Mouse (Mus musculus): ENCODE measurements around the gene Psd.

Gene Psd

DNA sequence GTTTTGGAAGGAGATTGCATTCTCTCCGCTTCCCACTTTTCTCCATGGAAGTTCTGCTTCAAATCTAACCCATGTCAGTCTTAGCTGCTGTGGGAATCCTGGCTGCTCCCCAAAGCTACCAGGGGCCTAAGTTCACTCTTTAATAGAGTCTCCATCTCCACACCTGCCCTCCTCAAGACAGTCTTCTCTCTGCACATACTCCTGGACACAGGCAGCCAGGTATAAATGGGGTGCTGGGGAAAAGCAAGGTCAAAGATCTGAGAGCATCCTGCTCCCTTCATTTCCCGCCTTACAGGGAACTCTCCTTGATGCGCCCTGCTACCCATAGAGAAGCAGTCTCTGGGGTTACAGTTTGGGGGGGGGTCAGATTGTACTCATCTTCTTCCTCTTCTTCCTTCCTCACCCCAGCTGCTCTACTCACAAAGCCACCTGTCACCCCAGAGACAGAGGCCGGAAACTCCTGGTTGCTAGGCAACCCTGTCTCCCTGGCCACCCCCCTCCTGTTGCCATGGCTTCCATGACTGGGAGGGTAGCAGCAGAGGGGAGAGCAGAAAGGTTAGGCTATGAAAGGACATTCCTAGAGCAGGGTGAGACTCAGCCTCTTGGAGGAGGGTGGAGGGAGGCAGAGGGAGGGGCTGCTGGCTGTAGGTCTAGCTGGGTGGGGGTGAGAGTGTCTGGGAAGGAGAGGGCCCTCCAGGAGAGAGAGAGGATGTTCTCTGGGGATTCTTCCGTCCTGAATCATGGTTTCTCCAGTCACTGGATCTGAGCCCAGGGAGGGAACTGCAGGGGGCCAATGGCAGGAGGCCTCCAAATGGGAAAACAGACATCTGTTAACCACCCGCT lies 5.6 kb downstream of the Psd start:
- DNase-seq (ENCODE audit: low spot score in 2 of 2), result peak in 1 of 2 experiments; percentile 4

GRCm38 (mm10) chr19:46320076-46320785 lies 6.7 kb downstream of the Psd start:
- DNase-seq (ENCODE audit: low spot score in 2 of 2), result peak in 1 of 2 experiments; percentile 5

GRCm38 (mm10) chr19:46318586-46319378 lies 8.2 kb downstream of the Psd start:
- DNase-seq (ENCODE audit: low spot score in 2 of 2), result peak; percentile 85 to 88

GRCm38 (mm10) chr19:46318031-46318471 lies 8.9 kb downstream of the Psd start:
- peak; percentile 45 for DNase-seq (ENCODE audit: low spot score in 2 of 2)

GRCm38 (mm10) chr19:46317546-46317885 lies 9.4 kb downstream of the Psd start:
- peak; percentile 21 to 22 for DNase-seq (ENCODE audit: low spot score in 2 of 2)

GRCm38 (mm10) chr19:46316846-46317545 lies 10.0 kb downstream of the Psd start:
- peak; percentile 64 to 65 for DNase-seq (ENCODE audit: low spot score in 2 of 2)

DNA sequence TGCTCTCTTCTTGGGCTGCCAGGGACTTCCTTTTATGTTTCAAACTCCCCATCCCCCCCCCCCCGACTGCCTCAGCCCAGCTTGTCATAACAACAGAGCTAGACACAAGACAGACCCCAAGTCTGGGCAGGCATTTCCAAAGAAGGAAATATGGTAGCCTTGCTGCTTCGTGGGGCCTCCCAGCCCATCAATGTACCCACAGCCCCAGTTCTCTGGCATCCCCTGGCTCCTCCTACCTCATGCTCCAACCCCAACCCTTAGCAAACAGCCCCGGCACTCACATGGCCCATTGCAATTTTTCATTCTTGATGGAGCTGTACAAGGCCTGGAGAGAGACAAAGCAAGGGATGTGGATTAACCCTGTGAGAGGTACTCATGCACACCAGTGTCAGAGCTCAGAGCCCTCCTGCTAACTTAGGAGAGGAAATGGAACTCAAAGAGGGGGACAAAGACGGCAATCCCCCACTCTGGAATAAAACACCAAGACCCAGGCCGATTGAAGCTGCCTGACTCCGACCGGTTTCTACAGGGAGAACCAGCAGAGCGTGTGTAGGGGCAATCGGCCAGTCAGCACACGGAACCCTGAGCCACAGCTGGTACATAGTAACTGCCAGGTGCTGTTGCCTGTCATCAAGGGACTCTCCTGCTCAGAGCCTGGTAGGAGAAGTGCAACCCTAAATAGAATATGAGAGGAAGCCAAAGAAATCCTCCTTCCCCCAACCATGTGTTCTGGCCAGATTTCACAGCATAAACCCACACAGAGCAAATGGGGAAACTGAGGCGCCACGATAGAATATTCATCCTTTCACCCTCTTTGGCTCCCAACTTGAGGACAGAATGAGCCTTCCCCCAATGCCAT lies 11.0 kb downstream of the Psd start:
- DNase-seq (ENCODE audit: low spot score in 2 of 2), result peak; percentile 6 to 8

DNA sequence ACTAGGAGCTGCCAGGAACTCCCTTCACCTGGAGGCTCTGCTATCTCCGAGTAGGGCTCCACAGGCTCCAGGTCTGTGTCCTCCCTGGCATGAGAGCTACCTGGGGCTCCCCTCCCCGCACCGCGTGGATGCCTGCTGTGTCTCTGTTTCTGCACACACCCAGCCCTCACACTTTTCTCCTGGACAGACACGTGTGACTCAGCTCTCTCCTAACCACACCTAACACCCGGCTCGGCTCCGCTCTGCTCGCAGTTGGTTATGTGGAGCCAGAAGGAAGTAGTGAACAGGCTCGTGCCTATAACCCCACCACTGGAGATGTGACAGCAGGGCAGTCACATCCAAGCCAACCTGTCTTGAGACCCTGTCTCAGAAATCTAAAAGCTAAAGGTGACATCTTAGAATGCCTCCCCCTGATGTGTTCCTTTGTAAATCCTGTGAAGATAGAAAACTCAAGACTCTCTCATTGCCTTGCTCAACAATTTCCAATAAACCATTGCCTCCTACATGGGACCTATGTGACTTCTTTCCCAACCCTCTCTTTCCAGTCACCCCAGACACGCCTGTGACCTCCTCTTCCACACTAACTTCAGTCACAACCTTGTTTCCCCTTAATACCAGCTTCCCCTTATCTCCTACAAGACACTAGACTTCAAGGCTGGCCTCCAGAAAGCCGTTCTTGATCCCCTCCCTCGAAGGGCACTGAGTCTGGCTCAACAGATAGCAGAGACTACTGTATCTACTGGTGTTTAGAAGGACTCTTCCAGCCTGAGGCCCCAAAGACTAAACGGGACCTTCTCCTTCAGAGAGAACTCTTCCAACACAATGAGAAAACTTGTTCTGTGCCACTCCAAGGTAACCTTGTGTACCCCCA lies 11.8 kb downstream of the Psd start:
- DNase-seq (ENCODE audit: low spot score in 2 of 2), result peak in 1 of 2 experiments; percentile 4

GRCm38 (mm10) chr19:46314151-46314601 lies 12.8 kb downstream of the Psd start:
- peak; percentile 7 to 17 for DNase-seq (ENCODE audit: low spot score in 2 of 2)

GRCm38 (mm10) chr19:46313591-46313990 lies 13.4 kb downstream of the Psd start:
- DNase-seq (ENCODE audit: low spot score in 2 of 2), result no peak

DNA sequence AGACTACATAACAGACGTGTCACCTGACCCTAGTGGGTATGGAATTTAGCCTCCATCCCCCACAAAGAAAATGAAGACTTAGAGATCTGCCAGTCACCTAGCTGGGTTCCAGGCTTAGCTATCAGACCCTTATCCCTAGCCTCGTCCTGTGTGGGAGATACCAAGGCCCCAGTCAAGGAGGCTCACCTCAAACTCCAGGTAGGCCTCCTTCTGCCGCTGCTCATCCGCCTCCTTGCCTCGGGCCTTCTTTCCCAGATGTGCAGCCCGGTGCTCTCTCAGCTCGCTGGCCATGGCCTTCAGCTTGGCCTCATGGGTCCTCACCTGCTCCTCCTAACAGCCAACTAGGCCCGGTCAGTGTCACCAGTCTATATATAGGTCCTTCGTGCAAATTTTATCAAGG lies 13.8 kb downstream of the Psd start:
- no peak for DNase-seq (ENCODE audit: low spot score in 2 of 2)

- DNase-seq (ENCODE audit: low spot score in 2 of 2), result no peak
These were observed 14.4 kb downstream of the Psd start for GRCm38 (mm10) chr19:46312566-46312965.

- DNase-seq (ENCODE audit: low spot score in 2 of 2), result no peak
These were observed 15.6 kb downstream of the Psd start for GRCm38 (mm10) chr19:46311341-46311740.

DNA sequence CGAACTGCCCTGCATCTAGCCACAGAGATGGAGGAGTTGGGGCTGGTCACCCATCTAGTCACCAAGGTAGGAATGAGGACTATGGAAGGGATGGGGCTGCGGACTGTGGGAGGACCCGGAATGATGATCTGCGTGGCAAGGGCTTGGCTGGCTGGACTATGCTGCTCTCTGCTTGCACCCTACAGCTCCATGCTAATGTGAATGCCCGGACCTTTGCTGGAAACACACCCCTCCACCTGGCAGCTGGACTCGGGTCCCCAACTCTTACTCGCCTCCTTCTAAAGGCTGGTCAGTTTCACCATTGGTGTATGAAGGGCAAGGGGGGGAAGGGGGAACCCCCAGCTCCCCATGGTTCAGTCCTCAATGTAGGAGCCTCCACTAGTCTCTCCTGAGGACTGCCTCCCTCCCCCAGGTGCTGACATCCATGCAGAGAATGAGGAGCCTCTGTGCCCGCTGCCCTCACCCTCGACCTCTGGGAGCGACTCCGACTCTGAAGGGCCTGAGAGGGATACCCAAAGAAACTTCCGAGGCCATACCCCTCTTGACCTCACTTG lies 16.6 kb downstream of the Psd start:
- DNase-seq (ENCODE audit: low spot score in 2 of 2), result no peak

DNA sequence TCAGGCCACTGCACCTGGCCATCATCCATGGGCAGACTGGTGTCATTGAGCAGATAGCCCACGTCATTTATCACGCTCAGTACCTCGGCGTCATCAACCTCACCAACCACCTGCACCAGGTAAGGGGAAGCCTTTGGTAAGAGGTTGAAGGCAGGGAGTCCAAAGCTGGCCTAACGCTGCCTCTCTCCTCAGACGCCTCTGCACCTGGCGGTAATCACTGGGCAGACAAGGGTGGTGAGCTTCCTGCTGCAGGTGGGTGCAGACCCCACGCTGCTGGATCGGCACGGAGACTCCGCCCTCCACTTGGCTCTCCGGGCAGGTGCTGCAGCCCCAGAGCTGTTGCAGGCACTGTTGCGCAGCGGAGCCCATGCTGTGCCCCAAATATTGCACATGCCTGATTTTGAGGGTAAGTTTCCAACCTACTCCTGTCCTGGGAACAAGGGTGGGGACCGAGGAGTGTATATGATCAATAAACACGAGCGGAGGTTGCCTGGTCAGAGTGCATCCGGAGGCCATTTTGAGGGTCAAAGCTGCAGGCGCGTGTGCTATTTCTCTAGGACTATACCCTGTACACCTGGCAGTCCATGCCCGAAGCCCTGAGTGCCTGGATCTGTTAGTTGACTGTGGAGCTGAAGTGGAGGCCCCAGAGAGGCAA lies 17.2 kb downstream of the Psd start:
- no peak for DNase-seq (ENCODE audit: low spot score in 2 of 2)

DNA sequence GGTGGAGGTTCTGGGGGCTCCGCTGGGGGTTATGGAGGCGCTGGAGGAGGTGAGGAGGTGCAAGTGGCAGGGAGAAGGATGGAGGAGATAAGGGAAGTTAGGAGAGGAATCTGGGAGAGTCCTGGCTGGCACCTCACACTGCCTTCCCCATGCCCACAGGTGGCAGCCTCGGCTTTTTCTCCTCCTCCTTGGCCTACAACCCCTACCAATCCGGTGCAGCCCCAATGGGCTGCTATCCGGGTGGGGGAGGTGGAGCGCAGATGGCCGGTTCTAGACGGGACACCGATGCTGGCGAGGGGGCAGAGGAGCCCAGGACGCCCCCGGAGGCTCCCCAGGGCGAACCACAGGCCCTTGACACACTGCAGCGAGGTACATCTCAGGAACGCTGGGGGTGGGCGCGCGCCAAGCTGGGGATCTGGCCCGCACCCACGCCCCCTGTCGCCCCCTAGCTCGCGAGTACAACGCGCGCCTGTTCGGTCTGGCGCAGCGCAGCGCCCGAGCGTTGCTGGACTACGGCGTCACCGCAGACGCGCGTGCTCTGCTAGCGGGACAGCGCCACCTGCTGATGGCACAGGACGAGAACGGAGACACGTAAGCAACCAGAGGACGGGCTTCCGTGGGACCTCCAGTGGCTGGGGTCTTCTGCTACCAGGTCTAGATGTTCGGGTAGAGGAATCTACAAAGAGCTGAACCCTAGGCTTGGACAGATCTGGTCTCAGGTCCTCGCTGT lies 18.1 kb downstream of the Psd start:
- DNase-seq (ENCODE audit: low spot score in 2 of 2), result peak in 1 of 2 experiments; percentile 81

GRCm38 (mm10) chr19:46308303-46308702 lies 18.7 kb downstream of the Psd start:
- no peak for DNase-seq (ENCODE audit: low spot score in 2 of 2)

- DNase-seq (ENCODE audit: low spot score in 2 of 2), result no peak
These were observed 19.2 kb downstream of the Psd start for GRCm38 (mm10) chr19:46307781-46308180.

All from frontal cortex, postnatal 14 days (tissue).